Mouse (Mus musculus): ENCODE results near the gene Pigq.
A peak's percentile ranks its signal among the peaks of the same experiment; 100 is the strongest.

Pigq gene

GRCm38 (mm10) chr17:25958771-25959494 lies 14.2 kb upstream of the Pigq start:
- no peak for DNase-seq (ENCODE audit: inconsistent ontology term)

- no peak for DNase-seq (ENCODE audit: inconsistent ontology term)
These were observed 12.9 kb upstream of the Pigq start for GRCm38 (mm10) chr17:25957586-25958051.

- DNase-seq (ENCODE audit: inconsistent ontology term) = no peak
These were observed 11.9 kb upstream of the Pigq start for GRCm38 (mm10) chr17:25956631-25957030.

- DNase-seq (ENCODE audit: inconsistent ontology term) = no peak
These were observed 11.5 kb upstream of the Pigq start for GRCm38 (mm10) chr17:25956201-25956600.

GRCm38 (mm10) chr17:25955736-25956135 lies 11.0 kb upstream of the Pigq start:
- DNase-seq (ENCODE audit: inconsistent ontology term) = no peak

GRCm38 (mm10) chr17:25954671-25955070 lies 9.9 kb upstream of the Pigq start:
- DNase-seq (ENCODE audit: inconsistent ontology term) = no peak

GRCm38 (mm10) chr17:25953161-25953560 lies 8.4 kb upstream of the Pigq start:
- DNase-seq (ENCODE audit: inconsistent ontology term) = no peak

- DNase-seq (ENCODE audit: inconsistent ontology term) = no peak
These were observed 7.3 kb upstream of the Pigq start, which contains the start of gene A930017K11Rik for GRCm38 (mm10) chr17:25951803-25952623. Gene A930017K11Rik, minus strand, starts transcription at chr17:25952565.

- DNase-seq (ENCODE audit: inconsistent ontology term) = peak; percentile 50
These were observed 6.6 kb upstream of the Pigq start for GRCm38 (mm10) chr17:25951225-25951802.

- DNase-seq (ENCODE audit: inconsistent ontology term) = no peak
These were observed 6.0 kb upstream of the Pigq start for GRCm38 (mm10) chr17:25950706-25951105.

GRCm38 (mm10) chr17:25949981-25950380 lies 5.2 kb upstream of the Pigq start:
- DNase-seq (ENCODE audit: inconsistent ontology term) = no peak

- DNase-seq (ENCODE audit: inconsistent ontology term) = no peak
These were observed 3.3 kb upstream of the Pigq start for GRCm38 (mm10) chr17:25948051-25948450.

- DNase-seq (ENCODE audit: inconsistent ontology term) = no peak
These were observed 2.8 kb upstream of the Pigq start for GRCm38 (mm10) chr17:25947576-25947975.

- DNase-seq (ENCODE audit: inconsistent ontology term) = no peak
These were observed 2.2 kb upstream of the Pigq start for GRCm38 (mm10) chr17:25946891-25947290.

- no peak for DNase-seq (ENCODE audit: inconsistent ontology term)
These were observed 1.6 kb upstream of the Pigq start for GRCm38 (mm10) chr17:25946349-25946748.

GRCm38 (mm10) chr17:25945517-25946155 lies 900 bp upstream of the Pigq start:
- peak; percentile 62 for DNase-seq (ENCODE audit: inconsistent ontology term)

GRCm38 (mm10) chr17:25943769-25944168 lies 967 bp downstream of the Pigq start:
- peak; percentile 32 for DNase-seq (ENCODE audit: inconsistent ontology term)

- no peak for DNase-seq (ENCODE audit: inconsistent ontology term)
These were observed 1.5 kb downstream of the Pigq start for GRCm38 (mm10) chr17:25943221-25943620.

GRCm38 (mm10) chr17:25942597-25943151 lies 2.1 kb downstream of the Pigq start:
- no peak for DNase-seq (ENCODE audit: inconsistent ontology term)

GRCm38 (mm10) chr17:25941511-25942241 lies 3.1 kb downstream of the Pigq start:
- DNase-seq (ENCODE audit: inconsistent ontology term) = peak; percentile 85

GRCm38 (mm10) chr17:25934526-25934925 lies 10.2 kb downstream of the Pigq start:
- no peak for DNase-seq (ENCODE audit: inconsistent ontology term)

Measured in Muller cell, postnatal 12 days (primary cell).